14 mouse cellular contexts compared by ENCODE assay signal in genomic region chr16:76438093-76438883, GRCm38 (mm10).
DNase-seq lines count a peak whose midpoint lies in the region; TF ChIP-seq lines count a peak whose summit lies in the region.
"Had no signal": no experiment of that assay in that cellular context is flagged by ENCODE, and none has a peak within 500 bp of the region (broad histone marks: within the 10 kb centered on the region; RNA-seq: fewer than 3 reads in every experiment).

No protein-coding gene starts in this region.

- TF ChIP-seq POLR2A in heart, adult 2 months (IDR thresholded peaks at IDR 0.05; ENCODE audit: insufficient read depth, low read depth, low read length): no peak
- TF ChIP-seq POLR2A in thymus, adult 2 months (IDR thresholded peaks at IDR 0.05; ENCODE audit: control insufficient read depth, extremely low read depth, insufficient read depth, low read length, poor library complexity): no peak

- H3K9ac ChIP-seq in heart, adult 2 months (ENCODE audit: low read depth, low read length): no peak overlapping the region
- H3K9ac ChIP-seq: embryonic facial prominence, embryonic 13.5 days; liver, embryonic 15.5 days; midbrain, embryonic 12.5 days had no signal

- H3K27me3 ChIP-seq in heart, adult 2 months (ENCODE audit: control insufficient read depth, insufficient read depth, low read length): no peaks in the 10 kb centered on the region
- no peaks in the 10 kb centered on the region for H3K27me3 ChIP-seq in heart, embryonic 10.5 days (ENCODE audit: insufficient read depth, poor library complexity, severe bottlenecking)
- H3K27me3 ChIP-seq in thymus, adult 2 months (ENCODE audit: control insufficient read depth, insufficient read depth, low read length): no peaks in the 10 kb centered on the region
- H3K27me3 ChIP-seq: embryonic facial prominence, embryonic 13.5 days; liver, embryonic 15.5 days; midbrain, embryonic 12.5 days had no signal

- H3K4me1 ChIP-seq in heart, adult 2 months (ENCODE audit: control insufficient read depth, insufficient read depth, low read length): no peaks in the 10 kb centered on the region; the same call in 1 of the 2 replicates
- H3K4me1 ChIP-seq in heart, embryonic 10.5 days: no peaks in the 10 kb centered on the region
- peaks cover 2% of the 10 kb centered on the region for H3K4me1 ChIP-seq in thymus, adult 2 months (replicated peaks; ENCODE audit: control insufficient read depth, insufficient read depth, low read length)
- H3K4me1 ChIP-seq: midbrain, embryonic 12.5 days had no signal

- no peaks in the 10 kb centered on the region for H3K9me3 ChIP-seq in heart, embryonic 10.5 days
- H3K9me3 ChIP-seq: embryonic facial prominence, embryonic 13.5 days; liver, embryonic 15.5 days; midbrain, embryonic 12.5 days had no signal

- TF ChIP-seq CTCF in heart, adult 2 months (IDR thresholded peaks at IDR 0.05): no peak
- TF ChIP-seq CTCF in thymus, adult 2 months (IDR thresholded peaks at IDR 0.05; ENCODE audit: borderline replicate concordance, control insufficient read depth, extremely low read depth, insufficient read depth, low read length, poor library complexity): no peak

- H3K27ac ChIP-seq in heart, adult 2 months: peak overlapping the region; percentile 70
- H3K27ac ChIP-seq in heart, embryonic 10.5 days: no peak overlapping the region
- H3K27ac ChIP-seq in thymus, adult 2 months (ENCODE audit: control insufficient read depth, insufficient read depth, low read length): no peak overlapping the region
- H3K27ac ChIP-seq: embryonic facial prominence, embryonic 13.5 days; kidney, postnatal 0 days; liver, embryonic 15.5 days; midbrain, embryonic 12.5 days had no signal

- H3K36me3 ChIP-seq in heart, adult 2 months (ENCODE audit: control insufficient read depth, insufficient read depth, low read length): no peaks in the 10 kb centered on the region
- no peaks in the 10 kb centered on the region for H3K36me3 ChIP-seq in heart, embryonic 10.5 days
- no peaks in the 10 kb centered on the region for H3K36me3 ChIP-seq in thymus, adult 2 months (ENCODE audit: control insufficient read depth, insufficient read depth, low read length)
- H3K36me3 ChIP-seq: embryonic facial prominence, embryonic 13.5 days; liver, embryonic 15.5 days; midbrain, embryonic 12.5 days had no signal

- intact Hi-C loops in heart, adult 2 months (cut with DNase I): loop anchor here (5.0 kb wide), 1 partner anchor 89 kb away; no protein-coding TSS in a partner anchor
- intact Hi-C loops in heart, postnatal 25 days (cut with DNase I): no loop called here

- no peak for TF ChIP-seq EP300 in heart, adult 2 months (IDR thresholded peaks at IDR 0.05; ENCODE audit: insufficient read depth, low read depth, low read length)

- DNase-seq in heart, adult 2 months: peak; percentile 31 to 66
- no peak for DNase-seq in heart, embryonic 10.5 days (ENCODE audit: low spot score)
- DNase-seq in adrenal gland, adult 18-20 months (ENCODE audit: low spot score in 2 of 2): peak; percentile 34 to 42
- DNase-seq in gastrocnemius, adult 18-20 months (ENCODE audit: low spot score): peak; percentile 79
- DNase-seq in heart, postnatal 25 days (ENCODE audit: low spot score): peak; percentile 22
- DNase-seq in embryo, embryonic 10 days (ENCODE audit: low spot score): no peak
- DNase-seq in thymus, adult 2 months: no peak
- DNase-seq in layer of hippocampus, postnatal 14 days (ENCODE audit: low spot score in 2 of 2): no peak
- DNase-seq: layer of hippocampus, adult 9-11 months; lung, postnatal 36 days had no signal

- 53% methylated on average over 3 of the region's 3 CpGs for WGBS in heart, adult 2 months
- WGBS in heart, embryonic 10.5 days: 71% methylated on average over 3 of the region's 3 CpGs
- WGBS in thymus, adult 2 months: 92% methylated on average over 3 of the region's 3 CpGs

- no peaks in the 10 kb centered on the region for H3K79me2 ChIP-seq in heart, adult 2 months (replicated peaks; ENCODE audit: control insufficient read depth, insufficient read depth, low read length)

- no peak overlapping the region for H3K4me3 ChIP-seq in heart, adult 2 months
- H3K4me3 ChIP-seq in heart, embryonic 10.5 days: no peak overlapping the region
- H3K4me3 ChIP-seq in thymus, adult 2 months (ENCODE audit: control insufficient read depth, insufficient read depth, low read length): no peak overlapping the region
- H3K4me3 ChIP-seq: embryonic facial prominence, embryonic 13.5 days; liver, embryonic 15.5 days; midbrain, embryonic 12.5 days had no signal

Comparison
In these comparisons a context has a peak if more than half of its experiments do, and no peak if none do; other contexts are left out.
1. DNase-seq: peak in heart, adult 2 months (2 of 2), adrenal gland, adult 18-20 months (2 of 2), gastrocnemius, adult 18-20 months (single experiment) and heart, postnatal 25 days (single experiment); none in heart, embryonic 10.5 days (single experiment), embryo, embryonic 10 days (single experiment), thymus, adult 2 months (single experiment) and layer of hippocampus, postnatal 14 days (0 of 2).